16 mouse cellular contexts compared by ENCODE assay signal in genomic region chr10:80698605-80699004, GRCm38 (mm10). TPM values are rescaled to one million over a fixed set of nuclear protein-coding genes. Genes with fewer than 3 reads are reported as not detected.
DNase-seq lines count a peak whose midpoint lies in the region; ATAC-seq and TF ChIP-seq lines count a peak whose summit lies in the region.
"Had no signal": no experiment of that assay in that cellular context is flagged by ENCODE, and none has a peak within 500 bp of the region (broad histone marks: within the 10 kb centered on the region; RNA-seq: fewer than 3 reads in every experiment).

No protein-coding gene starts in this region.

- peaks cover 4% of the 10 kb centered on the region for H3K79me2 ChIP-seq in MEL (ENCODE audit: control insufficient read depth, insufficient read depth, low read length, poor library complexity)

- H3K27ac ChIP-seq in heart, embryonic 10.5 days: peak overlapping the region; percentile 75
- no peak overlapping the region for H3K27ac ChIP-seq in midbrain, embryonic 12.5 days (replicated peaks)
- H3K27ac ChIP-seq in midbrain, embryonic 10.5 days (replicated peaks): no peak overlapping the region
- peak overlapping the region; percentile 61; the same call in 1 of the 2 replicates for H3K27ac ChIP-seq in MEL (ENCODE audit: control insufficient read depth, low read depth, low read length)
- peak overlapping the region; percentile 91 for H3K27ac ChIP-seq in liver, embryonic 16.5 days (ENCODE audit: low read length)
- H3K27ac ChIP-seq: embryonic facial prominence, embryonic 13.5 days; forebrain, embryonic 15.5 days; limb, embryonic 15.5 days had no signal

- no peak for TF ChIP-seq CTCF in MEL (IDR thresholded peaks at IDR 0.05 in 2 of 3, conservative IDR thresholded peaks at IDR 0.05 in 1 of 3; ENCODE audit: control insufficient read depth in 1 of 3, insufficient read depth in 1 of 3, low read depth in 2 of 3, low read length in 3 of 3, poor library complexity in 1 of 3, severe bottlenecking in 1 of 3)

- no peak overlapping the region for H3K4me2 ChIP-seq in midbrain, embryonic 12.5 days (replicated peaks)
- peak overlapping the region; percentile 71 for H3K4me2 ChIP-seq in liver, embryonic 16.5 days (ENCODE audit: low read depth, low read length)
- H3K4me2 ChIP-seq: embryonic facial prominence, embryonic 13.5 days; forebrain, embryonic 15.5 days; limb, embryonic 15.5 days had no signal

- H3K36me3 ChIP-seq in heart, embryonic 10.5 days: peaks cover 29% of the 10 kb centered on the region
- peaks cover 27% of the 10 kb centered on the region for H3K36me3 ChIP-seq in midbrain, embryonic 12.5 days
- peaks cover 17% of the 10 kb centered on the region for H3K36me3 ChIP-seq in midbrain, embryonic 10.5 days
- H3K36me3 ChIP-seq in MEL (ENCODE audit: control insufficient read depth in 1 of 2, insufficient read depth in 2 of 2, low read length in 2 of 2): peaks cover 0 to 52% of the 10 kb centered on the region in 2 experiments; a peak in 2 of 4 replicates
- H3K36me3 ChIP-seq in liver, embryonic 16.5 days (ENCODE audit: control insufficient read depth, insufficient read depth): no peaks in the 10 kb centered on the region

- no peak for TF ChIP-seq POLR2A in MEL (IDR thresholded peaks at IDR 0.05; ENCODE audit: control insufficient read depth in 1 of 2, insufficient read depth in 1 of 2, low read depth in 1 of 2, low read length in 2 of 2, poor library complexity in 1 of 2)

- WGBS in heart, embryonic 10.5 days: 90% methylated on average over 9 of the region's 9 CpGs
- 94% methylated on average over 9 of the region's 9 CpGs for WGBS in midbrain, embryonic 12.5 days
- 90% methylated on average over 9 of the region's 9 CpGs for WGBS in midbrain, embryonic 10.5 days
- WGBS in liver, embryonic 16.5 days (ENCODE audit: insufficient replicate concordance): 53% methylated on average over 9 of the region's 9 CpGs

- no peak for TF ChIP-seq EP300 in MEL (IDR thresholded peaks at IDR 0.05; ENCODE audit: low read depth in 1 of 2, low read length in 2 of 2)

- ATAC-seq in midbrain, embryonic 12.5 days (ENCODE audit: low FRiP score, low read depth): no peak
- no peak for ATAC-seq in liver, embryonic 16.5 days (ENCODE audit: low read depth)
- ATAC-seq: forebrain, embryonic 15.5 days had no signal

- peaks cover 76% of the 10 kb centered on the region for H3K4me1 ChIP-seq in heart, embryonic 10.5 days
- H3K4me1 ChIP-seq in midbrain, embryonic 12.5 days: peaks cover 28% of the 10 kb centered on the region
- peaks cover 43% of the 10 kb centered on the region for H3K4me1 ChIP-seq in midbrain, embryonic 10.5 days
- H3K4me1 ChIP-seq in MEL (ENCODE audit: control insufficient read depth in 1 of 2, insufficient read depth in 2 of 2, low read length in 2 of 2): peaks cover 39 to 73% of the 10 kb centered on the region in 2 experiments
- peaks cover 89% of the 10 kb centered on the region for H3K4me1 ChIP-seq in liver, embryonic 16.5 days (ENCODE audit: control insufficient read depth, low read depth, low read length)

- no peaks in the 10 kb centered on the region for H3K9me3 ChIP-seq in heart, embryonic 10.5 days
- H3K9me3 ChIP-seq in midbrain, embryonic 12.5 days: no peaks in the 10 kb centered on the region
- H3K9me3 ChIP-seq in midbrain, embryonic 10.5 days (replicated peaks): no peaks in the 10 kb centered on the region
- no peaks in the 10 kb centered on the region for H3K9me3 ChIP-seq in MEL (replicated peaks; ENCODE audit: insufficient read depth, low read length)
- no peaks in the 10 kb centered on the region for H3K9me3 ChIP-seq in liver, embryonic 16.5 days (replicated peaks; ENCODE audit: control insufficient read depth, low read length)
- H3K9me3 ChIP-seq: embryonic facial prominence, embryonic 13.5 days; forebrain, embryonic 15.5 days; limb, embryonic 15.5 days had no signal

- 0 out of 2 replicates have a peak overlapping the region, but pooled peaks have one; percentile 23 for H3K4me3 ChIP-seq in heart, embryonic 10.5 days
- H3K4me3 ChIP-seq in midbrain, embryonic 12.5 days: no peak overlapping the region
- no peak overlapping the region for H3K4me3 ChIP-seq in midbrain, embryonic 10.5 days
- H3K4me3 ChIP-seq in MEL (ENCODE audit: control insufficient read depth in 1 of 2, insufficient read depth in 1 of 2, low read depth in 2 of 2, low read length in 2 of 2): no peak overlapping the region
- peak overlapping the region; percentile 41 for H3K4me3 ChIP-seq in liver, embryonic 16.5 days (ENCODE audit: low read depth, low read length)
- H3K4me3 ChIP-seq: embryonic facial prominence, embryonic 13.5 days; forebrain, embryonic 15.5 days; limb, embryonic 15.5 days had no signal

- no peaks in the 10 kb centered on the region for H3K27me3 ChIP-seq in heart, embryonic 10.5 days (ENCODE audit: insufficient read depth, poor library complexity, severe bottlenecking)
- no peaks in the 10 kb centered on the region for H3K27me3 ChIP-seq in midbrain, embryonic 12.5 days
- no peaks in the 10 kb centered on the region for H3K27me3 ChIP-seq in midbrain, embryonic 10.5 days (ENCODE audit: low read depth, poor library complexity, severe bottlenecking)
- H3K27me3 ChIP-seq in MEL (ENCODE audit: control insufficient read depth in 1 of 2, insufficient read depth in 2 of 2, low read length in 2 of 2): no peaks in the 10 kb centered on the region
- no peaks in the 10 kb centered on the region for H3K27me3 ChIP-seq in liver, embryonic 16.5 days (ENCODE audit: control insufficient read depth, insufficient read depth, low read depth, low read length)
- H3K27me3 ChIP-seq: embryonic facial prominence, embryonic 13.5 days; forebrain, embryonic 15.5 days; limb, embryonic 15.5 days had no signal

- no peak for DNase-seq in heart, embryonic 10.5 days (ENCODE audit: low spot score)
- no peak for DNase-seq in heart, adult 11 months
- no peak for DNase-seq in midbrain, embryonic 10.5 days (ENCODE audit: low spot score)
- DNase-seq in MEL (ENCODE audit: low read depth, low spot score): no peak
- DNase-seq in adrenal gland, postnatal 10 days: no peak
- DNase-seq in urinary bladder, adult 18-20 months (ENCODE audit: low spot score in 2 of 2): no peak
- DNase-seq: adrenal gland, adult 2 months; cerebellum, postnatal 25 days; kidney, adult 18-20 months; kidney, postnatal 4 days; lung, postnatal 4 days had no signal

- no peak for TF ChIP-seq RAD21 in MEL (IDR thresholded peaks at IDR 0.05; ENCODE audit: low read depth, low read length)

- 0 out of 2 replicates have a peak overlapping the region, but pooled peaks have one; percentile 20 for H3K9ac ChIP-seq in midbrain, embryonic 12.5 days (replicated peaks)
- no peak overlapping the region; the same call in 1 of the 2 replicates for H3K9ac ChIP-seq in MEL (ENCODE audit: control insufficient read depth, low read depth, low read length, poor library complexity, severe bottlenecking)
- peak overlapping the region; percentile 60 for H3K9ac ChIP-seq in liver, embryonic 16.5 days (ENCODE audit: low read depth, low read length)
- H3K9ac ChIP-seq: forebrain, embryonic 15.5 days; limb, embryonic 15.5 days had no signal

RNA-seq across cellular contexts. Expression of gene Mob3a, which starts 3.2 kb away (rescaled TPM):
- polyA plus RNA-seq in heart, embryonic 10.5 days (2016; fragmentation: Nextera tagmentation; extraction: Ambion mirVana): 54.8 and 56.8 TPM in 2 replicates
- 60.4 and 67.0 TPM in 2 replicates for polyA plus RNA-seq in midbrain, embryonic 12.5 days (2016; fragmentation: Nextera tagmentation; extraction: Ambion mirVana)
- 69.9 and 73.9 TPM in 2 replicates for polyA plus RNA-seq in midbrain, embryonic 10.5 days (2016; fragmentation: Nextera tagmentation; extraction: Ambion mirVana)
- total RNA-seq in MEL (2012; rRNA removed): 38.3 and 38.7 TPM in 2 replicates
- polyA plus RNA-seq in MEL (2012; ENCODE audit: insufficient read depth in 1 of 2, insufficient read length in 2 of 2, low read depth in 1 of 2, low replicate concordance in 2 of 2, missing spikeins in 1 of 2): 10 to 100 TPM in 1 of 2 experiments, not detected in 1; 63.4 TPM
- 26.1 and 27.4 TPM in 2 replicates for polyA plus RNA-seq in liver, embryonic 16.5 days (2015; fragmentation: Nextera tagmentation; extraction: Ambion mirVana)
- total RNA-seq in adrenal gland, postnatal 10 days (2021): 10 to 100 TPM; 17.7 to 20.1 TPM

RNA-seq across cellular contexts. Expression of gene Izumo4, which starts 3.4 kb away (rescaled TPM):
- 12.8 and 14.4 TPM in 2 replicates for polyA plus RNA-seq in heart, embryonic 10.5 days (2016; fragmentation: Nextera tagmentation; extraction: Ambion mirVana)
- polyA plus RNA-seq in midbrain, embryonic 12.5 days (2016; fragmentation: Nextera tagmentation; extraction: Ambion mirVana): 24.9 and 29.9 TPM in 2 replicates
- 8.9 and 15.7 TPM in 2 replicates for polyA plus RNA-seq in midbrain, embryonic 10.5 days (2016; fragmentation: Nextera tagmentation; extraction: Ambion mirVana)
- total RNA-seq in MEL (2012; rRNA removed): 1.0 and 1.5 TPM in 2 replicates
- polyA plus RNA-seq in MEL (2012; ENCODE audit: insufficient read depth in 1 of 2, insufficient read length in 2 of 2, low read depth in 1 of 2, low replicate concordance in 2 of 2, missing spikeins in 1 of 2): 1 to 10 TPM in 1 of 2 experiments, not detected in 1; 3.8 TPM
- polyA plus RNA-seq in liver, embryonic 16.5 days (2015; fragmentation: Nextera tagmentation; extraction: Ambion mirVana): 9.3 and 10.4 TPM in 2 replicates
- total RNA-seq in adrenal gland, postnatal 10 days (2021): 10 to 100 TPM in 1 of 2 experiments, 1 to 10 TPM in 1; 6.9 to 13.1 TPM

RNA-seq across cellular contexts. Expression of gene Mknk2, which starts 20.7 kb away (rescaled TPM):
- 90.8 and 92.0 TPM in 2 replicates for polyA plus RNA-seq in heart, embryonic 10.5 days (2016; fragmentation: Nextera tagmentation; extraction: Ambion mirVana)
- polyA plus RNA-seq in midbrain, embryonic 12.5 days (2016; fragmentation: Nextera tagmentation; extraction: Ambion mirVana): 83.6 and 86.5 TPM in 2 replicates
- 82.7 and 84.7 TPM in 2 replicates for polyA plus RNA-seq in midbrain, embryonic 10.5 days (2016; fragmentation: Nextera tagmentation; extraction: Ambion mirVana)
- total RNA-seq in MEL (2012; rRNA removed): 68.6 and 87.1 TPM in 2 replicates
- polyA plus RNA-seq in MEL (2012; ENCODE audit: insufficient read depth in 1 of 2, insufficient read length in 2 of 2, low read depth in 1 of 2, low replicate concordance in 2 of 2, missing spikeins in 1 of 2): 100 to 1,000 TPM in 1 of 2 experiments, 10 to 100 TPM in 1; 47.4 to 184 TPM
- 41.5 and 54.4 TPM in 2 replicates for polyA plus RNA-seq in liver, embryonic 16.5 days (2015; fragmentation: Nextera tagmentation; extraction: Ambion mirVana)
- 100 to 1,000 TPM; 249 to 298 TPM for total RNA-seq in adrenal gland, postnatal 10 days (2021)

RNA-seq across cellular contexts. Expression of gene Btbd2, which starts 41.7 kb away (rescaled TPM):
- polyA plus RNA-seq in heart, embryonic 10.5 days (2016; fragmentation: Nextera tagmentation; extraction: Ambion mirVana): 59.0 and 69.9 TPM in 2 replicates
- polyA plus RNA-seq in midbrain, embryonic 12.5 days (2016; fragmentation: Nextera tagmentation; extraction: Ambion mirVana): 82.7 and 95.3 TPM in 2 replicates
- polyA plus RNA-seq in midbrain, embryonic 10.5 days (2016; fragmentation: Nextera tagmentation; extraction: Ambion mirVana): 70.3 and 75.2 TPM in 2 replicates
- total RNA-seq in MEL (2012; rRNA removed): 35.4 and 43.1 TPM in 2 replicates
- 10 to 100 TPM in 1 of 2 experiments, not detected in 1; 81.8 TPM for polyA plus RNA-seq in MEL (2012; ENCODE audit: insufficient read depth in 1 of 2, insufficient read length in 2 of 2, low read depth in 1 of 2, low replicate concordance in 2 of 2, missing spikeins in 1 of 2)
- 2.8 and 5.1 TPM in 2 replicates for polyA plus RNA-seq in liver, embryonic 16.5 days (2015; fragmentation: Nextera tagmentation; extraction: Ambion mirVana)
- total RNA-seq in adrenal gland, postnatal 10 days (2021): 10 to 100 TPM; 50.4 to 65.3 TPM

RNA-seq across cellular contexts. Expression of gene Ap3d1, which starts 43.5 kb away (rescaled TPM):
- 53.1 and 60.4 TPM in 2 replicates for polyA plus RNA-seq in heart, embryonic 10.5 days (2016; fragmentation: Nextera tagmentation; extraction: Ambion mirVana)
- 94.0 and 99.1 TPM in 2 replicates for polyA plus RNA-seq in midbrain, embryonic 12.5 days (2016; fragmentation: Nextera tagmentation; extraction: Ambion mirVana)
- 57.1 and 62.5 TPM in 2 replicates for polyA plus RNA-seq in midbrain, embryonic 10.5 days (2016; fragmentation: Nextera tagmentation; extraction: Ambion mirVana)
- 29.6 and 32.7 TPM in 2 replicates for total RNA-seq in MEL (2012; rRNA removed)
- polyA plus RNA-seq in MEL (2012; ENCODE audit: insufficient read depth in 1 of 2, insufficient read length in 2 of 2, low read depth in 1 of 2, low replicate concordance in 2 of 2, missing spikeins in 1 of 2): 100 to 1,000 TPM in 1 of 2 experiments, 10 to 100 TPM in 1; 54.5 to 260 TPM
- polyA plus RNA-seq in liver, embryonic 16.5 days (2015; fragmentation: Nextera tagmentation; extraction: Ambion mirVana): 20.9 and 21.2 TPM in 2 replicates
- total RNA-seq in adrenal gland, postnatal 10 days (2021): 10 to 100 TPM; 64.7 to 82.6 TPM

Comparison
In these comparisons a context has a peak if more than half of its experiments do, and no peak if none do; other contexts are left out.
1. H3K27ac ChIP-seq: peak in heart, embryonic 10.5 days (single experiment), MEL (single experiment) and liver, embryonic 16.5 days (single experiment); none in midbrain, embryonic 12.5 days (single experiment) and midbrain, embryonic 10.5 days (single experiment).
2. H3K4me3 ChIP-seq: peak in heart, embryonic 10.5 days (single experiment) and liver, embryonic 16.5 days (single experiment); none in midbrain, embryonic 12.5 days (single experiment), midbrain, embryonic 10.5 days (single experiment) and MEL (0 of 2).